Mouse (Mus musculus) neural tube, embryonic 14.5 days (tissue): ENCODE measurements around the gene Arfip1. TPM values are rescaled to one million over a fixed set of nuclear protein-coding genes. Genes with fewer than 3 reads are reported as not detected.

Experiments
- ATAC-seq: fragments of 200-750 bp; cut with Nextera tagmentation; 2 replicates; pipeline ENCODE4 v1.8.0; 2017; ENCODE audit warnings: low read depth, mild to moderate bottlenecking, moderate TSS enrichment, moderate library complexity
- H3K27ac ChIP-seq: fragments of 300-500 bp; sonication (generic); 2 replicates; pipeline ENCODE4 v1.5.1; 2014; ENCODE audit warnings: low read depth, mild to moderate bottlenecking, control low read depth, low read length, moderate library complexity, mixed read lengths
- H3K27me3 ChIP-seq: fragments of 300-500 bp; sonication (generic); 2 replicates; pipeline ENCODE4 v1.6.1; 2014; ENCODE audit warnings: low read length; ENCODE audit not compliant: control insufficient read depth, insufficient read depth
- H3K36me3 ChIP-seq: fragments of 300-500 bp; sonication (generic); 2 replicates; pipeline ENCODE4 v1.6.1; 2014; ENCODE audit warnings: low read length, mixed read lengths; ENCODE audit not compliant: control insufficient read depth, insufficient read depth
- H3K4me1 ChIP-seq: fragments of 300-500 bp; sonication (generic); 2 replicates; pipeline ENCODE4 v1.6.1; 2014; ENCODE audit warnings: low read length; ENCODE audit not compliant: control insufficient read depth, insufficient read depth
- H3K4me2 ChIP-seq: fragments of 300-500 bp; sonication (generic); 2 replicates; pipeline ENCODE4 v1.6.1; 2014; ENCODE audit warnings: mild to moderate bottlenecking, low read depth, low read length, control low read depth
- H3K4me3 ChIP-seq: fragments of 300-500 bp; sonication (generic); 2 replicates; pipeline ENCODE4 v1.5.1; 2014; ENCODE audit warnings: low read depth, low read length, control low read depth, mixed read lengths
- H3K9ac ChIP-seq: fragments of 300-500 bp; sonication (generic); replicated peaks from 2 replicates; pipeline ENCODE4 v1.6.1; 2014; ENCODE audit warnings: low read depth, mild to moderate bottlenecking, control low read depth, low read length, mixed read lengths
- H3K9me3 ChIP-seq: fragments of 300-500 bp; sonication (generic); 2 replicates; pipeline ENCODE4 v1.6.1; 2016; ENCODE audit warnings: low read length; ENCODE audit not compliant: control insufficient read depth
- WGBS: fragments of 180-500 bp; shearing (Covaris S2); extraction: QIAGEN DNeasy Blood & Tissue Kit; methylation state at CpG from one replicate; pipeline ENCODE4 v1.1.7; 2014; 5-methylcytosine and 5-hydroxymethylcytosine counted together
- polyA plus RNA-seq: library from polyadenylated mRNA; unstranded; fragments of >200 nt; fragmentation: Nextera tagmentation; extraction: Ambion mirVana; gene quantifications from 2 replicates; pipeline ENCODE4 v1.2.1, GENCODE M21; 2014

The Arfip1 gene
- polyA plus RNA-seq, 1 experiment from 2014 or later = 22.1 TPM

DNA sequence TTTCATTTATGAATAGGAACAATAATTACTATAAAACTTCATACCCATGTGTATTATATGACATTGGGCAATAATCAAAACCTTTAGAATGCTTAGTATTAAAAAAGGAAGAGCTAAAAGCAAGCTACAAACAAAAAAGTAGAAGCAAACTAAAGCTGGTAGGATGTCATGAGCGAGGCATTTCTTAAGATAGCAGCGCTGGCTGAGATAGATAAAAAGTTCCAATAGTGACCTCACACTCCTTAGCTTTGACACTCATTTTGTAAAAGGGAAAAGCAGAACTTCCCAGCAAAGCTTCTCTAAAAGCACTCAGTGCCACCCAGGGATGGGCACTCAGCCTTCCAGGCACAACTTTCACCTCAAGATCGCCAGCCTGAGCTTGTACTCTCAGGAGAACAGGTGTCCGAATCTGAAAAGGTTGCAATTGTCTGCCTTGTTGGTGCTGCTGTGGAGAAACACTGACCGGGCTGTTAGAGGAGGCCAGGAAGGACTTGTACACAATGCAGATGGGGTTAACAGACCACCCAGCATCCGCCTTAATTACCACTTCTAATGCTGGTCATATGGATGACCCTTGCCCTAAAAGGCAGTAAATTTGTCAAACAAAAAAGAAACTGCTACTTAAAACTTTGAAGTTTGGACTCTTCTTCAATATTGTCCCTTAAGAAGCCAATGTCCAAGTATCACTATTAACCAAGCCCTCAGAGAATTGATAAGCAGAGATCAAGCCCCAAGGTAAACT, 69.5 kb downstream of the Arfip1 start:
- H3K27me3 ChIP-seq = no peaks in the 10 kb centered on the region
- no peaks in the 10 kb centered on the region for H3K9me3 ChIP-seq
- ATAC-seq = no peak
- no peak overlapping the region for H3K4me2 ChIP-seq
- H3K4me3 ChIP-seq = no peak overlapping the region
- H3K4me1 ChIP-seq = no peaks in the 10 kb centered on the region
- no peaks in the 10 kb centered on the region for H3K36me3 ChIP-seq
- H3K27ac ChIP-seq = no peak overlapping the region
- WGBS = 27% methylated on average over 6 of the region's 6 CpGs
- no peak overlapping the region for H3K9ac ChIP-seq

GRCm38 (mm10) chr3:84505193-84505592, 77.2 kb downstream of the Arfip1 start:
- 92% methylated on average over 4 of the region's 4 CpGs for WGBS
- ATAC-seq = no peak
- Histone ChIP-seq H3K36me3 (no peaks in the 10 kb centered on the region), H3K27me3 (no peaks in the 10 kb centered on the region), H3K4me2 (no peak overlapping the region), H3K9ac (no peak overlapping the region), H3K4me1 (0 out of 2 replicates have a peak, but pooled peaks cover 3% of the 10 kb centered on the region), H3K27ac (no peak overlapping the region), H3K9me3 (no peaks in the 10 kb centered on the region), H3K4me3 (no peak overlapping the region)

GRCm38 (mm10) chr3:84504291-84504690, 78.1 kb downstream of the Arfip1 start:
- no peak overlapping the region for H3K9ac ChIP-seq
- H3K27me3 ChIP-seq = no peaks in the 10 kb centered on the region
- H3K36me3 ChIP-seq = no peaks in the 10 kb centered on the region
- H3K27ac ChIP-seq = no peak overlapping the region
- H3K4me3 ChIP-seq = no peak overlapping the region
- H3K9me3 ChIP-seq = no peaks in the 10 kb centered on the region
- no peak overlapping the region for H3K4me2 ChIP-seq
- H3K4me1 ChIP-seq = 0 out of 2 replicates have a peak, but pooled peaks cover 3% of the 10 kb centered on the region
- WGBS = 96% methylated on average over 8 of the region's 8 CpGs
- ATAC-seq = no peak

GRCm38 (mm10) chr3:84502101-84502500, 80.3 kb downstream of the Arfip1 start:
- Histone ChIP-seq H3K9me3 (no peaks in the 10 kb centered on the region), H3K27me3 (no peaks in the 10 kb centered on the region), H3K27ac (no peak overlapping the region), H3K9ac (no peak overlapping the region), H3K4me2 (no peak overlapping the region), H3K4me1 (0 out of 2 replicates have a peak, but pooled peaks cover 3% of the 10 kb centered on the region), H3K36me3 (no peaks in the 10 kb centered on the region), H3K4me3 (no peak overlapping the region)
- ATAC-seq = no peak
- WGBS = 77% methylated on average over 2 of the region's 2 CpGs

DNA sequence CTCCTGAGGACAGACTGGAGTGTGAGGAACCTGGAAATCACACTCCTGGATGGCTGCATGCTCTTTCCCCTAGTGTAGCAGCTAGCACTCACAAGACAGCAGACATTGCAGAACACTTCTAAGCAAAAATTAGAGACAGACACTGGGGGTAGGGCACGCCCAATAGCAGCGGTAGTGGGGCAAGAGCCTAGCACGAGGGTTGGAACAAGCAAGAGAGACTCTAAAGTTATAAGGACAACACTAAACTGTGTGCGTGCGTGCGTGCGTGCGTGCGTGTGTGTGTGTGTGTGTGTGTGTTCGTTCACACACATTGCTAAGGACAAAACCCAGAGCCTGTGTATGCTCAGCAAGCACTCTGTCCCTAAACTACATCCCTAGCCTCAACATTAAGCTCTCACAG, 81.9 kb downstream of the Arfip1 start:
- H3K4me1 ChIP-seq = 0 out of 2 replicates have a peak, but pooled peaks cover 3% of the 10 kb centered on the region
- no peaks in the 10 kb centered on the region for H3K9me3 ChIP-seq
- no peak overlapping the region for H3K9ac ChIP-seq
- no peak overlapping the region for H3K27ac ChIP-seq
- no peak overlapping the region for H3K4me2 ChIP-seq
- no peak overlapping the region for H3K4me3 ChIP-seq
- WGBS = 68% methylated on average over 10 of the region's 10 CpGs
- ATAC-seq = no peak
- no peaks in the 10 kb centered on the region for H3K27me3 ChIP-seq
- H3K36me3 ChIP-seq = no peaks in the 10 kb centered on the region

GRCm38 (mm10) chr3:84497718-84498117, 84.7 kb downstream of the Arfip1 start:
- H3K36me3 ChIP-seq = no peaks in the 10 kb centered on the region
- no peak for ATAC-seq
- WGBS = 35% methylated on average over 11 of the region's 11 CpGs
- no peak overlapping the region for H3K4me3 ChIP-seq
- H3K9ac ChIP-seq = no peak overlapping the region
- no peak overlapping the region for H3K27ac ChIP-seq
- H3K4me2 ChIP-seq = no peak overlapping the region
- H3K9me3 ChIP-seq = no peaks in the 10 kb centered on the region
- H3K4me1 ChIP-seq = 0 out of 2 replicates have a peak, but pooled peaks cover 3% of the 10 kb centered on the region
- H3K27me3 ChIP-seq = no peaks in the 10 kb centered on the region

DNA sequence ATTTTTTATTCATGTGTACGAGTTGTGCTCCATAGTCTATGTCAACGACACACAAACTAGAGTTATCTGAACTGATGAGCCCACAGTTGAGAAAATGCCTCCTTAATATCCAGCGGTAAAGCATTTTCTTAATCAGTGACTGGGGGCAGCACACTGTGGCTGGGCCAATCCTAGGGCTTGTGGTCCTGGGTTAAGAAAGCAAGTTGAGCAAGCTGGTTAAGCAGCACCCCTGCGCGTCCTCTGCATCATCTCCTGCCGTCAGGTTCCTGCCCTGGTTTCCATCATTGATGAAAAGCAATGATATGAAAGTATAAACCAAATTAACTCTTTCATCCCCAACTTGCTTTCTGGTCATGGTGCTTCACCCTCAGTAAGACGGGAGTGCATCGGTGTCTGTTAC, 89.8 kb downstream of the Arfip1 start:
- Histone ChIP-seq H3K4me2 (no peak overlapping the region), H3K4me3 (no peak overlapping the region), H3K9ac (no peak overlapping the region), H3K9me3 (no peaks in the 10 kb centered on the region), H3K27me3 (no peaks in the 10 kb centered on the region), H3K36me3 (no peaks in the 10 kb centered on the region), H3K27ac (no peak overlapping the region), H3K4me1 (no peaks in the 10 kb centered on the region)
- WGBS = 96% methylated on average over 8 of the region's 8 CpGs
- no peak for ATAC-seq

- WGBS = 77% methylated on average over 4 of the region's 4 CpGs
- H3K4me2 ChIP-seq = no peak overlapping the region
- no peak for ATAC-seq
- no peaks in the 10 kb centered on the region for H3K27me3 ChIP-seq
- no peaks in the 10 kb centered on the region for H3K4me1 ChIP-seq
- no peaks in the 10 kb centered on the region for H3K9me3 ChIP-seq
- H3K27ac ChIP-seq = no peak overlapping the region
- no peak overlapping the region for H3K9ac ChIP-seq
- no peak overlapping the region for H3K4me3 ChIP-seq
- H3K36me3 ChIP-seq = no peaks in the 10 kb centered on the region
Measured at GRCm38 (mm10) chr3:84492148-84492547, 90.3 kb downstream of the Arfip1 start.

DNA sequence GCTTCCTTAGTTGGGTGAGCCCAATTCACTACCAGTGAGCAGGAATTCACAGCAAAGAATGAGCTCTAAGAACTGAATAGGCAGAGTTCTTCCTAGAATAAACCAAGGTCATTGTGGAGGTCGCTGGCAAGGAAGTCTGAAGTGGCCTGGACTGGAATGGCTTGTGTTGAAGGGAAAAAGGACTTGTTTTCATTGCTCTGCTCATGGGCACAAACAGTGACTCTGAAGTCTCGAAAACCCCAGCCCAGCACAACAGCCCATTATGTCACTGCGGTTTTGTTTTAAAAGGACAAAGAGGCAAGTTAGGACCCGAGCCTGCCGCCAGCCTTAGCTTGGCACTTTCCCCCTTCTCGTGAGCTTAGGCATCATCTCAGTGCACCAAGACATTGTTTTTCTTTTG, 93.7 kb downstream of the Arfip1 start:
- H3K9me3 ChIP-seq = no peaks in the 10 kb centered on the region
- ATAC-seq = no peak
- H3K36me3 ChIP-seq = no peaks in the 10 kb centered on the region
- no peak overlapping the region for H3K4me3 ChIP-seq
- 32% methylated on average over 6 of the region's 6 CpGs for WGBS
- H3K27me3 ChIP-seq = no peaks in the 10 kb centered on the region
- no peak overlapping the region for H3K9ac ChIP-seq
- H3K4me1 ChIP-seq = no peaks in the 10 kb centered on the region
- H3K4me2 ChIP-seq = no peak overlapping the region
- H3K27ac ChIP-seq = no peak overlapping the region
